Mouse (Mus musculus) liver, embryonic 11.5 days (tissue): Measurements from ENCODE around the gene Cd82. TPM values are rescaled to one million over a fixed set of nuclear protein-coding genes. Genes with fewer than 3 reads are reported as not detected.

Experiments
- ATAC-seq: fragments of 200-750 bp; cut with Nextera tagmentation; replicated peaks from 2 replicates; pipeline ENCODE4 v1.8.0; 2017; ENCODE audit warnings: moderate number of reproducible peaks, mild to moderate bottlenecking, moderate TSS enrichment, moderate library complexity; ENCODE audit not compliant: low FRiP score
- DNase-seq: peaks from one replicate; pipeline ENCODE4 v3.0.0-alpha.2; 2017; ENCODE audit warnings: low spot score
- H3K27ac ChIP-seq: fragments of 300-500 bp; sonication (generic); 2 replicates; pipeline ENCODE4 v1.5.1; 2014; ENCODE audit warnings: mild to moderate bottlenecking, low read depth, low read length, control low read depth
- H3K27me3 ChIP-seq: fragments of 300-500 bp; sonication (generic); replicated peaks from 2 replicates; pipeline ENCODE4 v1.6.1; 2014; ENCODE audit warnings: low read length, mixed read lengths; ENCODE audit not compliant: control insufficient read depth, insufficient read depth
- H3K36me3 ChIP-seq: fragments of 300-500 bp; sonication (generic); 2 replicates; pipeline ENCODE4 v1.6.1; 2014; ENCODE audit warnings: mild to moderate bottlenecking, low read length, moderate library complexity, mixed read lengths; ENCODE audit not compliant: control insufficient read depth, insufficient read depth
- H3K4me1 ChIP-seq: fragments of 300-500 bp; sonication (generic); replicated peaks from 2 replicates; pipeline ENCODE4 v1.6.1; 2014; ENCODE audit warnings: low read length, mixed read lengths; ENCODE audit not compliant: control insufficient read depth, insufficient read depth
- H3K4me2 ChIP-seq: fragments of 300-500 bp; sonication (generic); 2 replicates; pipeline ENCODE4 v1.6.1; 2014; ENCODE audit warnings: mild to moderate bottlenecking, control low read depth, moderate library complexity
- H3K4me3 ChIP-seq: fragments of 300-500 bp; sonication (generic); 2 replicates; pipeline ENCODE4 v1.5.1; 2014; ENCODE audit warnings: low read depth, low read length, control low read depth
- H3K9ac ChIP-seq: fragments of 300-500 bp; sonication (generic); 2 replicates; pipeline ENCODE4 v1.6.1; 2014; ENCODE audit warnings: low read depth, low read length, control low read depth
- H3K9me3 ChIP-seq: fragments of 300-500 bp; sonication (generic); 2 replicates; pipeline ENCODE4 v1.6.1; 2016; ENCODE audit warnings: low read length, inconsistent platforms, mixed read lengths; ENCODE audit not compliant: control insufficient read depth
- WGBS: fragments of 180-500 bp; shearing (Covaris S2); extraction: QIAGEN DNeasy Blood & Tissue Kit; methylation state at CpG from one replicate; pipeline ENCODE4 v1.1.7; 2014; 5-methylcytosine and 5-hydroxymethylcytosine counted together
- polyA plus RNA-seq: library from polyadenylated mRNA; unstranded; fragments of >200 nt; fragmentation: Nextera tagmentation; extraction: Ambion mirVana; gene quantifications from 2 replicates; pipeline ENCODE4 v1.2.1, GENCODE M21; 2014

The Cd82 gene
- polyA plus RNA-seq, 1 experiment from 2014 or later: 16.9 TPM

GRCm38 (mm10) chr2:93431575-93432325 lies 31.2 kb downstream of the Cd82 start:
- no peaks in the 10 kb centered on the region for H3K4me1 ChIP-seq
- DNase-seq (no peak), ATAC-seq (no peak)
- H3K4me2 ChIP-seq: no peak overlapping the region
- H3K9ac ChIP-seq: no peak overlapping the region
- WGBS: 57% methylated on average over 5 of the region's 5 CpGs
- no peaks in the 10 kb centered on the region for H3K36me3 ChIP-seq
- H3K27ac ChIP-seq: no peak overlapping the region
- H3K4me3 ChIP-seq: no peak overlapping the region
- no peaks in the 10 kb centered on the region for H3K9me3 ChIP-seq
- H3K27me3 ChIP-seq: peaks cover 7% of the 10 kb centered on the region; the same call in 1 of the 2 replicates

- Histone ChIP-seq H3K4me1 (no peaks in the 10 kb centered on the region), H3K27ac (no peak overlapping the region)
- WGBS: 81% methylated on average over 5 of the region's 5 CpGs
Measured at GRCm38 (mm10) chr2:93430993-93431392, 31.9 kb downstream of the Cd82 start.

GRCm38 (mm10) chr2:93428004-93428531 lies 34.9 kb downstream of the Cd82 start:
- no peaks in the 10 kb centered on the region for H3K4me1 ChIP-seq
- no peak overlapping the region for H3K27ac ChIP-seq
- WGBS: 38% methylated on average over 11 of the region's 11 CpGs
- H3K4me3 ChIP-seq: no peak overlapping the region
- DNase-seq (no peak), ATAC-seq (no peak)
- no peak overlapping the region for H3K4me2 ChIP-seq
- H3K27me3 ChIP-seq: peaks cover 7% of the 10 kb centered on the region; the same call in 1 of the 2 replicates
- no peaks in the 10 kb centered on the region for H3K36me3 ChIP-seq
- no peak overlapping the region for H3K9ac ChIP-seq
- H3K9me3 ChIP-seq: no peaks in the 10 kb centered on the region

More at GRCm38 (mm10) chr2:93430993-93431392, 31.9 kb downstream of the Cd82 start:
- Histone ChIP-seq H3K9ac (no peak overlapping the region), H3K4me2 (no peak overlapping the region), H3K9me3 (no peaks in the 10 kb centered on the region), H3K27me3 (peaks cover 7% of the 10 kb centered on the region; the same call in 1 of the 2 replicates), H3K36me3 (no peaks in the 10 kb centered on the region), H3K4me3 (no peak overlapping the region)
- DNase-seq: no peak
- no peak for ATAC-seq

DNA sequence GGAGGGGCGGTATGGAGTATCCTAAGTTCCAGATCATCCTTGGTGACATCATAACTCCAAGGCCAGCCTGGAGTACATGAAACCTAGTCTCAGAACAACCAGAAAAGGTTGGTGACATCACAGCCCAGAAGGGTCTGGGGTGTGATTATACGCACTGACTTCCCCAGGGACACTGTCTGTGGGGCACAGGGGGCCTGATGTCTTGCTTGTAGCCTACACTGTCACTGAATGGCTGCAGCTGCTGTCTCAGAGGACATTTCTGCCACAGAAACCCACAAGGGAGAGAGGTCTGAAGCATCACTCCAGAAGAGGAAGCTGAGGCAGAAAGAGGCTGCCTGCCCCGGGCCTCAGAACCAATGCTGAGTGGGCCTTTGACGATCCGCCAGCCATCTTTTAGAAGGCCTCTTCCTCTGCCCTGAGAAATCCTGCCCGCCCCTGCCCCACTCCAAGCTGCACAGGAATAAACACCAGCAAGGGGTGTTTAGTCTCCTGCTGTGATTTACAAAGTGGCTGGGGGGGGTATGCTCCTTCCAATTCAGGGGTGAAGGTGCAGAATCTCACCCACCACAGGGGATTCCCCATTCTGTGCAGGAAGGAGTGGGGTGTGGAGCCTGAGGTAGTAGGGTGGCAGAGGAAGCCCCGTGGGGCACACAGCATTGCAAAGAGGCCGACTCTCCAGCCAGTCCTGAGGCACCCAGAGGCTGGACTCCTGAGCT lies 35.8 kb downstream of the Cd82 start:
- H3K4me2 ChIP-seq: no peak overlapping the region
- peaks cover 7% of the 10 kb centered on the region; the same call in 1 of the 2 replicates for H3K27me3 ChIP-seq
- H3K9ac ChIP-seq: no peak overlapping the region
- no peak for ATAC-seq
- H3K9me3 ChIP-seq: no peaks in the 10 kb centered on the region
- H3K27ac ChIP-seq: no peak overlapping the region
- no peak for DNase-seq
- WGBS: 49% methylated on average over 8 of the region's 8 CpGs
- H3K4me1 ChIP-seq: no peaks in the 10 kb centered on the region
- no peaks in the 10 kb centered on the region for H3K36me3 ChIP-seq
- no peak overlapping the region for H3K4me3 ChIP-seq

GRCm38 (mm10) chr2:93425810-93426209 lies 37.1 kb downstream of the Cd82 start:
- Histone ChIP-seq H3K4me1 (no peaks in the 10 kb centered on the region), H3K9me3 (no peaks in the 10 kb centered on the region), H3K9ac (no peak overlapping the region), H3K4me3 (no peak overlapping the region), H3K4me2 (no peak overlapping the region), H3K36me3 (no peaks in the 10 kb centered on the region), H3K27ac (no peak overlapping the region), H3K27me3 (peaks cover 7% of the 10 kb centered on the region; the same call in 1 of the 2 replicates)
- ATAC-seq: no peak
- no peak for DNase-seq
- WGBS: 60% methylated on average over 4 of the region's 4 CpGs

DNA sequence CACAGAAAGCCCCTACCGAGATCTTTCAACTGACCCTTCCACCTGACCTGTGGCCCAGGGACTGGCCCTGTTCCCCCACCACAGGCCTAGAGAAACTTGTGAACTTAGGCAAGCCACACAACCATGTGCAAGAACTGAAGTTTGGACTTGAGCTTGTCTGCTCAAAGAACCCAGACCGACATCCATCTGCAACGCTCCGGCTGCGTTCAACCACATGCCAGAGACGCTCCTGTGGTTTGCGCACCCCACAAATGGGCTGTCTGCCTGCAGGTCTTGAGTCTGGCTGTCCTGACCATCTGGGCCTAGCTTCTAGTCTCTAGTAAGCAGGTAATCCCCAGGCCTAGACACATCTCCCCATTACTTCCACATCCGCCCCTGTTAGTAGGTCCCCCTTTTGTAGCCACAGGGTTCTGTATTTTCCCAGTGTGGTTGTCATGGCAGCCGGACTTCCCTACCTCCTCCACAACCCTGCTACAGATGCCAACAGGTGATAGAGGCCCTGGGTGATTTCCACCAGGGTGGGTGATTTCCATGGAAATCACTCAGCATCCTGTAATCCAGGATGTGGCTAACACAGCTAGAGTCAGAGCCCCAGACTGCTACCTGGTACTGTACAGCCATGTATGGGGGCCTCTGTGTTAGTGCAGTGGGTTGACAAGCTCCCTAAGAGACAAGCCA lies 38.5 kb downstream of the Cd82 start:
- H3K27me3 ChIP-seq: peaks cover 7% of the 10 kb centered on the region; the same call in 1 of the 2 replicates
- WGBS: 86% methylated on average over 9 of the region's 9 CpGs
- DNase-seq (no peak), ATAC-seq (no peak)
- no peaks in the 10 kb centered on the region for H3K36me3 ChIP-seq
- H3K4me2 ChIP-seq: no peak overlapping the region
- no peak overlapping the region for H3K4me3 ChIP-seq
- H3K4me1 ChIP-seq: no peaks in the 10 kb centered on the region
- no peaks in the 10 kb centered on the region for H3K9me3 ChIP-seq
- no peak overlapping the region for H3K9ac ChIP-seq
- no peak overlapping the region for H3K27ac ChIP-seq

DNA sequence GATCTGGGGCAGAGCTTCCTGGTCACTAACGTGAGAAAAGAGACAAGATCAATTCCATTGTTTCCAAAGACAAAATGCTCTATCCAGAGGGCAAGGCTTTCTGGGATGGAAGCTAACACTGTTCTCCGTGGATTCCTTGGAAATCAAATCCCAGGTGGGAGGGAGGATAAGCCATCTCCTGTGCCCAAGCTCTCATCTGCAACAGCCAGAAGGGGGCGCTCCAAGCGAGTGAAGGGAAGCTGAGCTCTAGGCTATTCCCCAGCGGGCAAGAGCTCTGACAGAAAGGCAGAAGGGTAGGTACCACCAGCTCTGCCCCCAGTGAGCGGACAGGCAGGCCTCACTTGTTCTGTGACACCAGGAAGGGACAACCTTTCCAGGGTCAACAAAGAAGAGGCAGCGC lies 41.6 kb downstream of the Cd82 start:
- H3K9me3 ChIP-seq: no peaks in the 10 kb centered on the region
- no peak overlapping the region for H3K4me3 ChIP-seq
- ATAC-seq: no peak; the same call in 1 of the 2 replicates
- no peak overlapping the region for H3K27ac ChIP-seq
- no peak overlapping the region for H3K4me2 ChIP-seq
- H3K4me1 ChIP-seq: no peaks in the 10 kb centered on the region
- H3K36me3 ChIP-seq: no peaks in the 10 kb centered on the region
- H3K27me3 ChIP-seq: no peaks in the 10 kb centered on the region; the same call in 1 of the 2 replicates
- WGBS: 23% methylated on average over 7 of the region's 7 CpGs
- DNase-seq: peak; percentile 69
- no peak overlapping the region for H3K9ac ChIP-seq

GRCm38 (mm10) chr2:93419971-93420370 lies 43.0 kb downstream of the Cd82 start:
- no peak overlapping the region for H3K27ac ChIP-seq
- no peak for ATAC-seq
- H3K36me3 ChIP-seq: no peaks in the 10 kb centered on the region
- no peak overlapping the region for H3K9ac ChIP-seq
- no peaks in the 10 kb centered on the region for H3K27me3 ChIP-seq
- WGBS: 80% methylated on average over 12 of the region's 12 CpGs
- no peaks in the 10 kb centered on the region for H3K9me3 ChIP-seq
- no peaks in the 10 kb centered on the region for H3K4me1 ChIP-seq
- DNase-seq: no peak
- no peak overlapping the region for H3K4me2 ChIP-seq
- no peak overlapping the region for H3K4me3 ChIP-seq
